9 mouse cellular contexts compared by ENCODE assay signal in genomic region chr12:8301841-8302431, GRCm38 (mm10). TPM values are rescaled to one million over a fixed set of nuclear protein-coding genes. Genes with fewer than 3 reads are reported as not detected.
A peak's percentile ranks its signal among the peaks of the same experiment; 100 is the strongest.
DNase-seq lines count a peak whose midpoint lies in the region; ATAC-seq and TF ChIP-seq lines count a peak whose summit lies in the region.
"Had no signal": no experiment of that assay in that cellular context is flagged by ENCODE, and none has a peak within 500 bp of the region (broad histone marks: within the 10 kb centered on the region; RNA-seq: fewer than 3 reads in every experiment).

Gdf7 (minus strand) TSS chr12:8301954.

- intact Hi-C loops in left cerebral cortex, postnatal 36 days (cut with DNase I) = no loop called here

- TF ChIP-seq CTCF in midbrain, postnatal 0 days (IDR thresholded peaks at IDR 0.05) = peak; percentile 42

- H3K27me3 ChIP-seq in kidney, embryonic 14.5 days (ENCODE audit: control insufficient read depth, insufficient read depth, low read length) = peaks cover 87% of the 10 kb centered on the region
- peaks cover 64% of the 10 kb centered on the region for H3K27me3 ChIP-seq in hindbrain, embryonic 16.5 days (replicated peaks; ENCODE audit: control insufficient read depth, insufficient read depth, low read length)
- H3K27me3 ChIP-seq in midbrain, postnatal 0 days (ENCODE audit: insufficient read depth, low read length) = peaks cover 76% of the 10 kb centered on the region

- no peak for DNase-seq in kidney, adult 18-20 months
- peak; percentile 47 for DNase-seq in embryo, embryonic 10.5 days (ENCODE audit: low spot score)
- no peak for DNase-seq in midbrain, postnatal 0 days (ENCODE audit: low spot score)
- DNase-seq in spleen, postnatal 36 days (ENCODE audit: low spot score in 2 of 2) = no peak
- DNase-seq in left cerebral cortex, postnatal 36 days (ENCODE audit: low spot score in 2 of 2) = no peak
- no peak for DNase-seq in Muller cell, postnatal 12 days (ENCODE audit: inconsistent ontology term)

- H3K9ac ChIP-seq in kidney, embryonic 14.5 days (ENCODE audit: low read depth, low read length) = peak within 1 kb of the TSS; percentile 44; the same call in 1 of the 2 replicates
- peak within 1 kb of the TSS; percentile 56 for H3K9ac ChIP-seq in hindbrain, embryonic 16.5 days (ENCODE audit: low read depth, low read length)
- no peak within 1 kb of the TSS; the same call in 1 of the 2 replicates for H3K9ac ChIP-seq in midbrain, postnatal 0 days (replicated peaks; ENCODE audit: low read length, poor library complexity, severe bottlenecking)

- H3K4me3 ChIP-seq in kidney, embryonic 14.5 days (ENCODE audit: low read length) = peak within 1 kb of the TSS; percentile 43
- H3K4me3 ChIP-seq in hindbrain, embryonic 16.5 days (ENCODE audit: low read length) = peak within 1 kb of the TSS; percentile 48
- peak within 1 kb of the TSS; percentile 41 for H3K4me3 ChIP-seq in midbrain, postnatal 0 days (ENCODE audit: low read depth, low read length)

- H3K9me3 ChIP-seq in kidney, embryonic 14.5 days (ENCODE audit: control insufficient read depth, low read length) = no peaks in the 10 kb centered on the region
- H3K9me3 ChIP-seq in hindbrain, embryonic 16.5 days (ENCODE audit: control insufficient read depth, low read length) = no peaks in the 10 kb centered on the region
- H3K9me3 ChIP-seq in midbrain, postnatal 0 days (ENCODE audit: low read length) = no peaks in the 10 kb centered on the region

- peak within 1 kb of the TSS; percentile 54 for H3K4me2 ChIP-seq in kidney, embryonic 14.5 days (replicated peaks; ENCODE audit: low read depth, low read length)
- peak within 1 kb of the TSS; percentile 75 for H3K4me2 ChIP-seq in hindbrain, embryonic 16.5 days (ENCODE audit: low read length)
- H3K4me2 ChIP-seq in midbrain, postnatal 0 days (ENCODE audit: low read depth, low read length, poor library complexity, severe bottlenecking) = peak within 1 kb of the TSS; percentile 74

- WGBS in kidney, embryonic 14.5 days = under 1% methylated on average over 39 of the region's 53 CpGs
- 2% methylated on average over 52 of the region's 53 CpGs for WGBS in hindbrain, embryonic 16.5 days
- WGBS in midbrain, postnatal 0 days = under 1% methylated on average over 38 of the region's 53 CpGs

- no peaks in the 10 kb centered on the region for H3K36me3 ChIP-seq in kidney, embryonic 14.5 days (ENCODE audit: control insufficient read depth, insufficient read depth, low read length)
- H3K36me3 ChIP-seq in hindbrain, embryonic 16.5 days (ENCODE audit: control insufficient read depth, insufficient read depth, low read length) = no peaks in the 10 kb centered on the region
- no peaks in the 10 kb centered on the region for H3K36me3 ChIP-seq in midbrain, postnatal 0 days (ENCODE audit: insufficient read depth, low read length)

- H3K27ac ChIP-seq in kidney, embryonic 14.5 days (ENCODE audit: low read depth, low read length) = no peak within 1 kb of the TSS
- no peak within 1 kb of the TSS for H3K27ac ChIP-seq in hindbrain, embryonic 16.5 days (ENCODE audit: low read depth, low read length)
- H3K27ac ChIP-seq in midbrain, postnatal 0 days (ENCODE audit: low read depth, low read length) = no peak within 1 kb of the TSS

- H3K4me1 ChIP-seq in kidney, embryonic 14.5 days (ENCODE audit: control insufficient read depth, insufficient read depth, low read length) = peaks cover 12% of the 10 kb centered on the region; the same call in 1 of the 2 replicates
- peaks cover 27% of the 10 kb centered on the region for H3K4me1 ChIP-seq in hindbrain, embryonic 16.5 days (ENCODE audit: control insufficient read depth, insufficient read depth, low read depth, low read length)
- H3K4me1 ChIP-seq in midbrain, postnatal 0 days (ENCODE audit: insufficient read depth, low read length) = peaks cover 5% of the 10 kb centered on the region; the same call in 1 of the 2 replicates

- ATAC-seq in kidney, embryonic 14.5 days (ENCODE audit: low FRiP score, low TSS enrichment) = peak; percentile 17; the same call in 1 of the 2 replicates
- peak; percentile 53 for ATAC-seq in hindbrain, embryonic 16.5 days
- ATAC-seq in midbrain, postnatal 0 days (ENCODE audit: low FRiP score) = 0 out of 2 replicates have a peak, but pooled peaks have one; percentile 41
- ATAC-seq: inflammation-experienced regulatory T-cells, adult 6 months had no signal

RNA-seq across cellular contexts. Expression of gene Gdf7, which starts in this region (rescaled TPM):
- 0.99 and 1.3 TPM in 2 replicates for polyA plus RNA-seq in kidney, embryonic 14.5 days (2014; fragmentation: Nextera tagmentation; extraction: Ambion mirVana)
- 0.28 and 0.29 TPM in 2 replicates for polyA plus RNA-seq in hindbrain, embryonic 16.5 days (2015; fragmentation: Nextera tagmentation; extraction: Ambion mirVana)
- total RNA-seq in midbrain, postnatal 0 days (2014; rRNA removed) = 4.7 TPM in 1 of 2 replicates, not detected in the other
- 0.11 and 0.12 TPM in 2 replicates for polyA plus RNA-seq in midbrain, postnatal 0 days (2015; fragmentation: Nextera tagmentation; extraction: Ambion mirVana)
- total RNA-seq in left cerebral cortex, postnatal 36 days (2021) = under 1 TPM; 0.48 to 0.67 TPM
- polyA plus RNA-seq: inflammation-experienced regulatory T-cells, adult 6 months had no signal

Comparison
In these comparisons a context has a peak if more than half of its experiments do, and no peak if none do; other contexts are left out.
1. Peak in ATAC-seq, H3K4me3 ChIP-seq, H3K9ac ChIP-seq and H3K4me2 ChIP-seq in hindbrain, embryonic 16.5 days; RNA of the gene not detected or under 1 TPM.